Mouse (Mus musculus): ENCODE data around the gene Creb3l1. TPM values are rescaled to one million over a fixed set of nuclear protein-coding genes. Genes with fewer than 3 reads are reported as not detected.

Gene Creb3l1
- polyA plus RNA-seq, 1 experiment from 2014 or later: 0.63 TPM

- H3K27ac ChIP-seq (ENCODE audit: low read depth): peak overlapping the region; percentile 91
- no peak for ATAC-seq
- peaks cover 56% of the 10 kb centered on the region for H3K4me1 ChIP-seq (ENCODE audit: insufficient read depth)
- no peaks in the 10 kb centered on the region for H3K9me3 ChIP-seq (ENCODE audit: low read length)
- TF ChIP-seq EP300 (IDR thresholded peaks at IDR 0.05; ENCODE audit: low read depth) (no peak), CTCF (IDR thresholded peaks at IDR 0.05; ENCODE audit: low read depth) (no peak)
- DNase-seq: no peak
- WGBS (ENCODE audit: insufficient replicate concordance): 21% methylated on average over 4 of the region's 4 CpGs
- H3K9ac ChIP-seq (replicated peaks): peak overlapping the region; percentile 83
- no peaks in the 10 kb centered on the region; the same call in 1 of the 2 replicates for H3K27me3 ChIP-seq (ENCODE audit: insufficient read depth, low read length)
- peak overlapping the region; percentile 72 for H3K4me3 ChIP-seq (ENCODE audit: low read depth, low read length)
- peak overlapping the region; percentile 94 for H3K4me2 ChIP-seq (ENCODE audit: low read depth, low read length)
- H3K36me3 ChIP-seq (replicated peaks; ENCODE audit: insufficient read depth, low read length): no peaks in the 10 kb centered on the region; the same call in 1 of the 2 replicates
These were observed 62.2 kb downstream of the Creb3l1 start for GRCm38 (mm10) chr2:91961901-91962761.

- H3K36me3 ChIP-seq (replicated peaks; ENCODE audit: insufficient read depth, low read length): no peaks in the 10 kb centered on the region; the same call in none of the 2 replicates
- no peaks in the 10 kb centered on the region; the same call in 1 of the 2 replicates for H3K27me3 ChIP-seq (ENCODE audit: insufficient read depth, low read length)
- no peak for TF ChIP-seq EP300 (IDR thresholded peaks at IDR 0.05; ENCODE audit: low read depth)
- DNase-seq (no peak), ATAC-seq (no peak)
- H3K27ac ChIP-seq (ENCODE audit: low read depth): no peak overlapping the region
- WGBS (ENCODE audit: insufficient replicate concordance): 91% methylated on average over 5 of the region's 5 CpGs
- no peak overlapping the region for H3K9ac ChIP-seq (replicated peaks)
- no peak overlapping the region for H3K4me2 ChIP-seq (ENCODE audit: low read depth, low read length)
- no peaks in the 10 kb centered on the region for H3K9me3 ChIP-seq (ENCODE audit: low read length)
- no peak overlapping the region for H3K4me3 ChIP-seq (ENCODE audit: low read depth, low read length)
- H3K4me1 ChIP-seq (ENCODE audit: insufficient read depth): peaks cover 66% of the 10 kb centered on the region
These were observed 63.8 kb downstream of the Creb3l1 start for GRCm38 (mm10) chr2:91960459-91960858.

GRCm38 (mm10) chr2:91959544-91960410, 64.5 kb downstream of the Creb3l1 start:
- TF ChIP-seq CTCF (IDR thresholded peaks at IDR 0.05; ENCODE audit: low read depth) (no peak), EP300 (IDR thresholded peaks at IDR 0.05; ENCODE audit: low read depth) (no peak)
- no peak overlapping the region for H3K4me2 ChIP-seq (ENCODE audit: low read depth, low read length)

GRCm38 (mm10) chr2:91958701-91959457, 65.4 kb downstream of the Creb3l1 start:
- peak; percentile 71 for DNase-seq
- ATAC-seq: no peak
- Histone ChIP-seq H3K36me3 (replicated peaks; ENCODE audit: insufficient read depth, low read length) (no peaks in the 10 kb centered on the region; the same call in none of the 2 replicates), H3K4me2 (ENCODE audit: low read depth, low read length) (no peak overlapping the region), H3K9me3 (ENCODE audit: low read length) (no peaks in the 10 kb centered on the region), H3K4me1 (ENCODE audit: insufficient read depth) (peaks cover 79% of the 10 kb centered on the region), H3K9ac (replicated peaks) (peak overlapping the region; percentile 38), H3K4me3 (ENCODE audit: low read depth, low read length) (no peak overlapping the region), H3K27me3 (ENCODE audit: insufficient read depth, low read length) (no peaks in the 10 kb centered on the region), H3K27ac (ENCODE audit: low read depth) (no peak overlapping the region)
- 43% methylated on average over 10 of the region's 10 CpGs for WGBS (ENCODE audit: insufficient replicate concordance)
- TF ChIP-seq CTCF (IDR thresholded peaks at IDR 0.05; ENCODE audit: low read depth) (peak; percentile 84), EP300 (IDR thresholded peaks at IDR 0.05; ENCODE audit: low read depth) (no peak)

More at GRCm38 (mm10) chr2:91959544-91960410, 64.5 kb downstream of the Creb3l1 start:
- Histone ChIP-seq H3K9me3 (ENCODE audit: low read length) (no peaks in the 10 kb centered on the region), H3K36me3 (replicated peaks; ENCODE audit: insufficient read depth, low read length) (no peaks in the 10 kb centered on the region; the same call in none of the 2 replicates), H3K27me3 (ENCODE audit: insufficient read depth, low read length) (no peaks in the 10 kb centered on the region), H3K27ac (ENCODE audit: low read depth) (no peak overlapping the region), H3K4me1 (ENCODE audit: insufficient read depth) (peaks cover 73% of the 10 kb centered on the region), H3K4me3 (ENCODE audit: low read depth, low read length) (no peak overlapping the region), H3K9ac (replicated peaks) (peak overlapping the region; percentile 38; the same call in 1 of the 2 replicates)
- WGBS (ENCODE audit: insufficient replicate concordance): 73% methylated on average over 11 of the region's 11 CpGs
- ATAC-seq (no peak), DNase-seq (no peak)

- peaks cover 82% of the 10 kb centered on the region for H3K4me1 ChIP-seq (ENCODE audit: insufficient read depth)
- H3K4me3 ChIP-seq (ENCODE audit: low read depth, low read length): no peak overlapping the region
- DNase-seq (no peak), ATAC-seq (no peak)
- no peak overlapping the region for H3K4me2 ChIP-seq (ENCODE audit: low read depth, low read length)
- 73% methylated on average over 8 of the region's 8 CpGs for WGBS (ENCODE audit: insufficient replicate concordance)
- no peaks in the 10 kb centered on the region for H3K27me3 ChIP-seq (ENCODE audit: insufficient read depth, low read length)
- H3K9ac ChIP-seq (replicated peaks): no peak overlapping the region
- H3K9me3 ChIP-seq (ENCODE audit: low read length): no peaks in the 10 kb centered on the region
- H3K36me3 ChIP-seq (replicated peaks; ENCODE audit: insufficient read depth, low read length): no peaks in the 10 kb centered on the region; the same call in none of the 2 replicates
- no peak for TF ChIP-seq EP300 (IDR thresholded peaks at IDR 0.05; ENCODE audit: low read depth)
- no peak for TF ChIP-seq CTCF (IDR thresholded peaks at IDR 0.05; ENCODE audit: low read depth)
- H3K27ac ChIP-seq (ENCODE audit: low read depth): no peak overlapping the region
These were observed 66.3 kb downstream of the Creb3l1 start for GRCm38 (mm10) chr2:91958049-91958448.

All from liver, postnatal 0 days (tissue).